Mouse (Mus musculus): ENCODE results near the gene Hsd3b6. TPM values are rescaled to one million over a fixed set of nuclear protein-coding genes. Genes with fewer than 3 reads are reported as not detected.

Gene Hsd3b6
- total RNA-seq (2012; rRNA removed) = not detected in 2 replicates
- not detected in 2 replicates for total RNA-seq (2014; rRNA removed)
- not detected in 2 replicates for polyA plus RNA-seq (2012; ENCODE audit: insufficient read length, low read depth)

- TF ChIP-seq CTCF (conservative IDR thresholded peaks at IDR 0.05 in 1 of 2, IDR thresholded peaks at IDR 0.05 in 1 of 2; ENCODE audit: low read depth in 2 of 2, low read length in 2 of 2) (no peak), USF2 (conservative IDR thresholded peaks at IDR 0.05; ENCODE audit: low read depth, low read length) (no peak), PAX5 (IDR thresholded peaks at IDR 0.05; ENCODE audit: low read length) (no peak), POLR2A (IDR thresholded peaks at IDR 0.05; ENCODE audit: low read depth, low read length) (no peak), MAX (IDR thresholded peaks at IDR 0.05; ENCODE audit: low read length) (no peak), ZMIZ1 (IDR thresholded peaks at IDR 0.05; ENCODE audit: low read depth, low read length) (no peak), SMC3 (IDR thresholded peaks at IDR 0.05; ENCODE audit: low read depth, low read length) (no peak), TBP (conservative IDR thresholded peaks at IDR 0.05; ENCODE audit: low read depth, low read length) (no peak), E2F4 (IDR thresholded peaks at IDR 0.05; ENCODE audit: insufficient replicate concordance, low read depth, low read length) (no peak), TCF12 (IDR thresholded peaks at IDR 0.05; ENCODE audit: low read depth, low read length) (no peak), USF1 (IDR thresholded peaks at IDR 0.05; ENCODE audit: low read depth, low read length) (no peak)
- no peaks in the 10 kb centered on the region for H3K4me1 ChIP-seq (ENCODE audit: control insufficient read depth in 1 of 2, insufficient read depth in 2 of 2)
- peaks cover 3% of the 10 kb centered on the region for H3K27me3 ChIP-seq (replicated peaks)
- H3K79me2 ChIP-seq (replicated peaks; ENCODE audit: control insufficient read depth, extremely low read depth, insufficient read depth, poor library complexity, severe bottlenecking) = no peaks in the 10 kb centered on the region
- H3K36me3 ChIP-seq (replicated peaks in 1 of 2; ENCODE audit: control insufficient read depth in 1 of 2, insufficient read depth in 1 of 2, low read length in 1 of 2) = no peaks in the 10 kb centered on the region
- no peaks in the 10 kb centered on the region for H3K9me3 ChIP-seq (replicated peaks; ENCODE audit: low read length)
- no peak within 1 kb of the TSS for H3K27ac ChIP-seq (ENCODE audit: insufficient read depth, low read depth)
- DNase-seq (ENCODE audit: extremely low read depth) = no peak
- in situ Hi-C loops (cut with MboI; ENCODE audit: low pct_ligation_motif_present, low pct_unique_long_range_greater_than_20kb, low sequenced_read_pairs) = no loop called here
- H3K4me3 ChIP-seq (replicated peaks in 1 of 3; ENCODE audit: low read depth in 2 of 3, low read length in 2 of 3, poor library complexity in 1 of 3) = no peak within 1 kb of the TSS
- dilution Hi-C loops (cut with MboI; ENCODE audit: extremely low pct_ligation_motif_present, extremely low pct_unique_long_range_greater_than_20kb, low sequenced_read_pairs) = no loop called here
- no peak within 1 kb of the TSS for H3K9ac ChIP-seq (ENCODE audit: insufficient read depth, low read depth)
- H3K4me2 ChIP-seq (ENCODE audit: insufficient read depth, low read depth, poor library complexity, severe bottlenecking) = no peak within 1 kb of the TSS
Observed at GRCm38 (mm10) chr3:98814101-98814670, at the start of gene Hsd3b6. Gene Hsd3b6, minus strand, starts transcription at chr3:98814443.

- no peak for TF ChIP-seq RAD21 (IDR thresholded peaks at IDR 0.05; ENCODE audit: low read depth, low read length)
- no peak for TF ChIP-seq PAX5 (IDR thresholded peaks at IDR 0.05; ENCODE audit: low read length)
- no peak for TF ChIP-seq ELF1 (IDR thresholded peaks at IDR 0.05; ENCODE audit: low read depth, low read length)
- TF ChIP-seq MEF2A (IDR thresholded peaks at IDR 0.05; ENCODE audit: borderline replicate concordance, low read depth, low read length) = no peak
- TF ChIP-seq IRF4 (IDR thresholded peaks at IDR 0.05; ENCODE audit: low read depth, low read length) = no peak
- TF ChIP-seq ZKSCAN1 (IDR thresholded peaks at IDR 0.05; ENCODE audit: borderline replicate concordance, low read depth, low read length) = no peak
- no peak for TF ChIP-seq HCFC1 (IDR thresholded peaks at IDR 0.05; ENCODE audit: low read depth, low read length)
- no peak for TF ChIP-seq SMC3 (IDR thresholded peaks at IDR 0.05; ENCODE audit: low read depth, low read length)
- no peak for TF ChIP-seq GABPA (IDR thresholded peaks at IDR 0.05; ENCODE audit: insufficient replicate concordance, low read depth, low read length)
- TF ChIP-seq E2F4 (IDR thresholded peaks at IDR 0.05; ENCODE audit: insufficient replicate concordance, low read depth, low read length) = no peak
- TF ChIP-seq SIN3A (IDR thresholded peaks at IDR 0.05; ENCODE audit: low read length) = no peak
- no peak for TF ChIP-seq USF1 (IDR thresholded peaks at IDR 0.05; ENCODE audit: low read depth, low read length)
- TF ChIP-seq JUN (IDR thresholded peaks at IDR 0.05; ENCODE audit: insufficient read depth, low read depth, low read length) = no peak
- TF ChIP-seq MXI1 (IDR thresholded peaks at IDR 0.05; ENCODE audit: low read depth, low read length) = no peak
- TF ChIP-seq NELFE (IDR thresholded peaks at IDR 0.05; ENCODE audit: low read depth, low read length) = no peak
- TF ChIP-seq UBTF (IDR thresholded peaks at IDR 0.05; ENCODE audit: low read depth, low read length) = no peak
- TF ChIP-seq MAFK (IDR thresholded peaks at IDR 0.05; ENCODE audit: insufficient replicate concordance, low read length) = no peak
- no peak for TF ChIP-seq MAZ (IDR thresholded peaks at IDR 0.05; ENCODE audit: low read depth, low read length)
- TF ChIP-seq JUND (conservative IDR thresholded peaks at IDR 0.05; ENCODE audit: low read depth, low read length) = no peak
- H3K4me2 ChIP-seq (ENCODE audit: insufficient read depth, low read depth, poor library complexity, severe bottlenecking) = no peak overlapping the region
- in situ Hi-C loops (cut with MboI; ENCODE audit: low pct_ligation_motif_present, low pct_unique_long_range_greater_than_20kb, low sequenced_read_pairs) = no loop called here
- no peak for DNase-seq (ENCODE audit: extremely low read depth)
- H3K36me3 ChIP-seq (replicated peaks in 1 of 2; ENCODE audit: control insufficient read depth in 1 of 2, insufficient read depth in 1 of 2, low read length in 1 of 2) = no peaks in the 10 kb centered on the region
- no peaks in the 10 kb centered on the region for H3K4me1 ChIP-seq (ENCODE audit: control insufficient read depth in 1 of 2, insufficient read depth in 2 of 2)
- peaks cover 2% of the 10 kb centered on the region for H3K27me3 ChIP-seq (replicated peaks)
- dilution Hi-C loops (cut with MboI; ENCODE audit: extremely low pct_ligation_motif_present, extremely low pct_unique_long_range_greater_than_20kb, low sequenced_read_pairs) = no loop called here
- H3K9me3 ChIP-seq (replicated peaks; ENCODE audit: low read length) = no peaks in the 10 kb centered on the region
- no peak overlapping the region for H3K27ac ChIP-seq (ENCODE audit: insufficient read depth, low read depth)
- no peak overlapping the region for H3K4me3 ChIP-seq (replicated peaks in 1 of 3; ENCODE audit: low read depth in 2 of 3, low read length in 2 of 3, poor library complexity in 1 of 3)
- H3K79me2 ChIP-seq (replicated peaks; ENCODE audit: control insufficient read depth, extremely low read depth, insufficient read depth, poor library complexity, severe bottlenecking) = no peaks in the 10 kb centered on the region
- H3K9ac ChIP-seq (ENCODE audit: insufficient read depth, low read depth) = no peak overlapping the region
Observed at GRCm38 (mm10) chr3:98862800-98863199, 48.6 kb upstream of the Hsd3b6 start.
